Mouse (Mus musculus): ENCODE data around the gene Rft1. TPM values are rescaled to one million over a fixed set of nuclear protein-coding genes. Genes with fewer than 3 reads are reported as not detected.

Rft1 gene
- polyA plus RNA-seq, 1 experiment from 2014 or later, result 15.5 TPM

DNA sequence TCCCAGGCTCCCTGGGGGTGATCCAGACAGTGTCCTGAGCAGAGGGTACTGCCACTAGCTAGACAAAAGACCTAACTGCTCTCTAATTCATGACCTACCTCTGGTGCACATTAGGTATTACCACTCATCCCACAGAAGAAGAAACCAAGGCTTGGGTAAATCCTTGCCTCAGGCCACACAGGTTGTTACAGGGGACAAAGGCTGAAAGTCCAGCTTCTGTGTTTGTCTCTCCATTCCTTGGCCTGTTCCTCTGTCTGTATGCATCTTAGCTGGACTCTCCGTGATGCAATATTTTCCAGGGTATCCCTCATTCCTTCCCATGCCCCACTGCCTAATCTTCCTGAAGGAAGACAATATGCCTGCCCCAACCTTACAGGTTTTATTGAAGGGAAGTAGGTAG, 19.7 kb upstream of the Rft1 start:
- no peaks in the 10 kb centered on the region for H3K9me3 ChIP-seq
- H3K36me3 ChIP-seq (replicated peaks), result no peaks in the 10 kb centered on the region
- H3K4me1 ChIP-seq, result peaks cover 35% of the 10 kb centered on the region
- no peak overlapping the region for H3K27ac ChIP-seq (replicated peaks)
- peaks cover 10% of the 10 kb centered on the region; the same call in 1 of the 2 replicates for H3K27me3 ChIP-seq (replicated peaks; ENCODE audit: low read depth, poor library complexity, severe bottlenecking)
- H3K4me3 ChIP-seq, result no peak overlapping the region
- DNase-seq (ENCODE audit: low spot score), result no peak
- WGBS, result 76% methylated on average over 1 of the region's 1 CpGs

DNA sequence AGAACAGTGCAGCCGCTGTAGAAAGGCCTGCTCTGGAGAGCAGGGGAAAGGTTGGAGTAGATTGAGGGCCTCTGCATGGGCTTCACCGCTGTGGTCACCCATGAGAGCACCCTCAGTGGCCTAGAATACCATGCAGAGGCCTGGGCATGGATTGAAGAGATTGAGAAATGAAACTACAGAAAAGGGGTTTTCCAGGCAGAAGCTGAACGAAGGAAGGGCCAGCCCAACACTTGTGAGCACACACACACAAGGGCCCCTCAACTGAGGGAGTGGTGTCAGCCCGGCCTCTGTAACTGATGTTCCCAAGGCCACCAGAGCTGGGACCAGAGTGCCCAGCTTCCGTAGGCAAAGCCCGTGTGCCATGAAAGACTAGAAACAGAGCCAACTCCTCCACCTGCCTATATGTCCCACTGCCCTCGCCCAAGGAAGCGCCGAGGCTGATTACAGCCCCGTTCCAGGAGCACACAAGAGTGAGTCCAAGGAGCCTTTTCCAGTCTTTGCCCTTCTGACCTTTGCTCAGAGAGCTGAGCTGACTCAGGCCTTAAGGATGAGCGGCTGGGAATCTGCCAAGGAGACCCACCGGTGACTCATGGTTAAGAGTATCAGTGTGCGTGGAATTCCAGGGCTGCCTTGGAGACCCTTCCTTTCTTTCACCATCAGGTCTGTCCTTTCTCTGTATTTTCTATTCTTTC, 18.8 kb upstream of the Rft1 start:
- Histone ChIP-seq H3K27me3 (replicated peaks; ENCODE audit: low read depth, poor library complexity, severe bottlenecking) (0 out of 2 replicates have a peak, but pooled peaks cover under 1% of the 10 kb centered on the region), H3K36me3 (replicated peaks) (no peaks in the 10 kb centered on the region), H3K4me3 (no peak overlapping the region), H3K4me1 (peaks cover 29% of the 10 kb centered on the region), H3K9me3 (no peaks in the 10 kb centered on the region), H3K27ac (replicated peaks) (no peak overlapping the region; the same call in 1 of the 2 replicates)
- no peak for DNase-seq (ENCODE audit: low spot score)
- 79% methylated on average over 13 of the region's 13 CpGs for WGBS

- Histone ChIP-seq H3K27me3 (replicated peaks; ENCODE audit: low read depth, poor library complexity, severe bottlenecking) (no peaks in the 10 kb centered on the region), H3K4me3 (no peak overlapping the region), H3K9me3 (no peaks in the 10 kb centered on the region), H3K4me1 (peaks cover 24% of the 10 kb centered on the region), H3K36me3 (replicated peaks) (no peaks in the 10 kb centered on the region), H3K27ac (replicated peaks) (no peak overlapping the region)
- 71% methylated on average over 9 of the region's 9 CpGs for WGBS
- DNase-seq (ENCODE audit: low spot score), result no peak
Measured at GRCm38 (mm10) chr14:30636499-30636898, 17.7 kb upstream of the Rft1 start.

DNA sequence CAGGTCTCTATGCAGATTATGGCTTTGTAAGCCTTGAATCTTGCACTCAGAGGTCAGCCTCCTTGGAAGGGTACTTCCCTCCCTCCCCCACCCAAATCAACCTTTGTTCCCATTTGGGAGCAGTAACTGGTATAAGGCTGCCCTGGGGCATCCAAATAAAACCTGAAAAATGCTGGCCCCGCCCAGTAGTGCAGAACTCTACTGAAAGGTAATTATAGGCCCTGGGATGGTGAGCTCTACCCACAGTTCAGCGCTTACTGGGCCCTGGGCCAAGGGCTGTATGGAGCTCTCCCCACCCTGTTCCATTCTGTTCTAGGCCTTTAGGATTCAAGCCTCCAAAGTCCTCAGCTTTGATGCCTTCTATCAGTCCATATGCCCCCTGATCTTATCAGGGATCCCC, 17.1 kb upstream of the Rft1 start:
- Histone ChIP-seq H3K27me3 (replicated peaks; ENCODE audit: low read depth, poor library complexity, severe bottlenecking) (no peaks in the 10 kb centered on the region), H3K27ac (replicated peaks) (0 out of 2 replicates have a peak overlapping the region, but pooled peaks have one; percentile 21), H3K9me3 (no peaks in the 10 kb centered on the region), H3K36me3 (replicated peaks) (no peaks in the 10 kb centered on the region), H3K4me1 (peaks cover 20% of the 10 kb centered on the region), H3K4me3 (no peak overlapping the region)
- WGBS, result 65% methylated on average over 2 of the region's 2 CpGs
- DNase-seq (ENCODE audit: low spot score), result peak; percentile 8

- H3K4me1 ChIP-seq, result peaks cover 13% of the 10 kb centered on the region
- WGBS, result 88% methylated on average over 4 of the region's 4 CpGs
Measured at GRCm38 (mm10) chr14:30638009-30638408, 16.2 kb upstream of the Rft1 start.

GRCm38 (mm10) chr14:30638686-30639085, 15.5 kb upstream of the Rft1 start:
- H3K27ac ChIP-seq (replicated peaks), result no peak overlapping the region
- H3K9me3 ChIP-seq, result no peaks in the 10 kb centered on the region
- DNase-seq (ENCODE audit: low spot score), result no peak
- H3K27me3 ChIP-seq (replicated peaks; ENCODE audit: low read depth, poor library complexity, severe bottlenecking), result no peaks in the 10 kb centered on the region
- peaks cover 13% of the 10 kb centered on the region for H3K4me1 ChIP-seq
- 89% methylated on average over 4 of the region's 4 CpGs for WGBS
- no peaks in the 10 kb centered on the region for H3K36me3 ChIP-seq (replicated peaks)
- no peak overlapping the region for H3K4me3 ChIP-seq

More at GRCm38 (mm10) chr14:30638009-30638408, 16.2 kb upstream of the Rft1 start:
- Histone ChIP-seq H3K27ac (replicated peaks) (no peak overlapping the region), H3K4me3 (no peak overlapping the region), H3K36me3 (replicated peaks) (no peaks in the 10 kb centered on the region), H3K9me3 (no peaks in the 10 kb centered on the region), H3K27me3 (replicated peaks; ENCODE audit: low read depth, poor library complexity, severe bottlenecking) (no peaks in the 10 kb centered on the region)
- no peak for DNase-seq (ENCODE audit: low spot score)

- no peaks in the 10 kb centered on the region for H3K36me3 ChIP-seq (replicated peaks)
- no peak for DNase-seq (ENCODE audit: low spot score)
- H3K27me3 ChIP-seq (replicated peaks; ENCODE audit: low read depth, poor library complexity, severe bottlenecking), result no peaks in the 10 kb centered on the region
- no peaks in the 10 kb centered on the region for H3K9me3 ChIP-seq
- 81% methylated on average over 2 of the region's 2 CpGs for WGBS
- H3K4me3 ChIP-seq, result no peak overlapping the region
- no peak overlapping the region for H3K27ac ChIP-seq (replicated peaks)
- H3K4me1 ChIP-seq, result peaks cover 11% of the 10 kb centered on the region
Measured at GRCm38 (mm10) chr14:30641748-30642147, 12.4 kb upstream of the Rft1 start.

DNA sequence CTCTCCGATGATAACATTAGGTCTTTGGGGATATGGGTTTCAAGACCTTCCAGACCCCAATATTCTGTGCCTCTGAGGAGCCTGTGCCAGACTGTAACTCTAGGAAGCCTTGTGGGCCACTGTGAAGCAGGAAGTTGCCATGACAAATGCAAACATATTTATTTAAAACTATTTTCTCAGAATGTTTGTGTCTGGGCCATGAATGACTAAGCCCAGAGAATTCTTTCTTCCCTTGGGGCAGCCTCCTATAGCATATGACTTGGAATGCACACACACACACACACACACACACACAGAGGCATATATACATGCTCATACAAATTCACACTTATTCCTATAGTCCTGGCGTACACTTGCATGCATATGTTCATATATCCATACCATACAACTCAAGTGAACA, 10.1 kb upstream of the Rft1 start:
- 93% methylated on average over 2 of the region's 2 CpGs for WGBS

DNA sequence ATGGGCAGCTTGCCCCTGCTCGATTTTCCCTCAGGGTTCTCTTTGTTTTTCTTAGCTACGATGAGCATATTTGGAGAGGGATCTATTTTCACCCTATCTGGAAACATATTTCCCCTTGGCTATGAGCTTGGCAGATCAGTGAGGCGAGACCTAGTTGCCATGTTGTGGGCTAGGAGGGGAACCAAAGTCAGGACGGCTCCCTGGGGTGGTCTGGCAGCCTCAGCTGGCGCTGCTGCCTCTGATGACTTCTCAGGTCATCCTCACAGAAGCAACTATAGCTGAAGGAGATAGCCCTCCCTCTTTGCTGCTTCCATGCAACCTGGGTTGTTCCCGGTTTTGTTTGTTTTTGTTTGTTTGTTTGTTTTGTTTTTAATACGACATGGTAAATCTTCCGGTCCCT, 9.1 kb upstream of the Rft1 start:
- H3K4me1 ChIP-seq, result 0 out of 2 replicates have a peak, but pooled peaks cover 3% of the 10 kb centered on the region
- no peaks in the 10 kb centered on the region for H3K36me3 ChIP-seq (replicated peaks)
- H3K4me3 ChIP-seq, result no peak overlapping the region
- H3K9me3 ChIP-seq, result no peaks in the 10 kb centered on the region
- 66% methylated on average over 8 of the region's 8 CpGs for WGBS
- no peak overlapping the region for H3K27ac ChIP-seq (replicated peaks)
- no peaks in the 10 kb centered on the region for H3K27me3 ChIP-seq (replicated peaks; ENCODE audit: low read depth, poor library complexity, severe bottlenecking)
- no peak for DNase-seq (ENCODE audit: low spot score)

More for the DNA sequence above, 10.1 kb upstream of the Rft1 start:
- Histone ChIP-seq H3K27me3 (replicated peaks; ENCODE audit: low read depth, poor library complexity, severe bottlenecking) (no peaks in the 10 kb centered on the region), H3K4me1 (0 out of 2 replicates have a peak, but pooled peaks cover 3% of the 10 kb centered on the region), H3K27ac (replicated peaks) (no peak overlapping the region), H3K9me3 (no peaks in the 10 kb centered on the region), H3K4me3 (no peak overlapping the region), H3K36me3 (replicated peaks) (no peaks in the 10 kb centered on the region)
- no peak for DNase-seq (ENCODE audit: low spot score)

GRCm38 (mm10) chr14:30646486-30646885, 7.7 kb upstream of the Rft1 start:
- WGBS, result 91% methylated on average over 1 of the region's 1 CpGs
- Histone ChIP-seq H3K9me3 (no peaks in the 10 kb centered on the region), H3K27me3 (replicated peaks; ENCODE audit: low read depth, poor library complexity, severe bottlenecking) (no peaks in the 10 kb centered on the region), H3K27ac (replicated peaks) (no peak overlapping the region), H3K36me3 (replicated peaks) (no peaks in the 10 kb centered on the region), H3K4me3 (no peak overlapping the region), H3K4me1 (0 out of 2 replicates have a peak, but pooled peaks cover 3% of the 10 kb centered on the region)
- DNase-seq (ENCODE audit: low spot score), result no peak

DNA sequence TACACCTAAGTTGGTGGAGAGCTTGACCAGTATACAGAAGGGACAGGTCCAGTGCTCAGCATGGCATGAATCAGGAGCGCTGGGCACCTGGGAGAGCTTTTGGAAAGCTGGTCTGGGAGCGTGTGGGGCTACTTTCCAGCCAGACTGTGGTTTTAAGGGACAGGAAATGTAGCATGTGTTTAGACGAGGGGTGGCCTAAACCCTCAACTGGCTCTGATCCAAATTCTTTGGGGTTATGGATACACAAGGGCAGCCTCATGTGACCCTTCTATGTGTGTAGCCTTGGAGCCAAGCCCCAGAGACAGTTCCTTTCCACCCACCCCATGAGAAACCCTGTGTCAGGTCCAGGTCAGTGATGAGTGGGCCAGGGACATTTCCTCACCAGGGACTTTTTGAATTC, 5.7 kb upstream of the Rft1 start:
- Histone ChIP-seq H3K27me3 (replicated peaks; ENCODE audit: low read depth, poor library complexity, severe bottlenecking) (no peaks in the 10 kb centered on the region), H3K4me1 (0 out of 2 replicates have a peak, but pooled peaks cover 3% of the 10 kb centered on the region), H3K4me3 (no peak overlapping the region), H3K9me3 (no peaks in the 10 kb centered on the region), H3K27ac (replicated peaks) (no peak overlapping the region), H3K36me3 (replicated peaks) (no peaks in the 10 kb centered on the region)
- 65% methylated on average over 3 of the region's 3 CpGs for WGBS
- DNase-seq (ENCODE audit: low spot score), result no peak

DNA sequence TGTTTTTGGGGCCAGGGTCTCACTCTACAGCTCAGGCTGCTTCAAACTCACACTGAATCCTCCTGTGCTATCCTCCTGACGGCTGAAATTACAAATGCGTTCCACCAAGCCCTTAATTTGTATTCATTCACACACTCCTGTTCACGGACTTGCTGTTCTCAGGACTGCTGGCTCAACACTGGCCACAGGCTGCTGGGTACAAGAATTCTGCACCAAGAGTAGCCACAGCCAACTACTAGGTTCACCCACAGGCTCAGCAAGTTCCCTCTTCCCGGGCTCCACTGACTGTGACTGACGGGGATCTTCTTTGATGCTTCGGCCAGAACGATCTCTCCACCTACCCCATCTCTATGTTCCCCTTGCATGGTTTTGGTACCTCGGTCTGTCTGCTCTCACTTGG, 4.4 kb upstream of the Rft1 start:
- Histone ChIP-seq H3K4me1 (peaks cover 5% of the 10 kb centered on the region), H3K36me3 (replicated peaks) (no peaks in the 10 kb centered on the region), H3K27me3 (replicated peaks; ENCODE audit: low read depth, poor library complexity, severe bottlenecking) (no peaks in the 10 kb centered on the region), H3K4me3 (no peak overlapping the region), H3K9me3 (no peaks in the 10 kb centered on the region), H3K27ac (replicated peaks) (no peak overlapping the region)
- no peak for DNase-seq (ENCODE audit: low spot score)
- 81% methylated on average over 8 of the region's 8 CpGs for WGBS

DNA sequence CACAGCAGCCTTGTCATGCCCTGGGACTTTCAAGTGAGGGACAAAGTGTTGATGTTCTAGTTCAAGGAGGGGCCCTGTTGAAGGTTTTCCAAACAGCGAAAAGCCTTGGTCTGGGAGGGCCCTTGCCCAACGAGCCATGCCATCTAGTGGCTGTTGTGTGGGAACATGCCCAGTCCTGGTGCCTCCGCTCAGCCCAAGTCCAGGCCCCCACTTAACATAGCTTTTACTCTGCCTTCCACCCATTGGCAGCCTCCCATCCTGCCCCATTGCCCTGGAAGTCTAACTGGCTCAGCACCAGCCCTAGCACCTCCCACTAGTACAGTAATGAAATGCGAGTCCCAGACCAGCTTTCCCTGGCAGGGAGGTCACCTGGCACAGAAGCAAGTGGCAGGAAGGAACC, 3.2 kb upstream of the Rft1 start:
- WGBS, result 28% methylated on average over 4 of the region's 4 CpGs
- Histone ChIP-seq H3K9me3 (no peaks in the 10 kb centered on the region), H3K27me3 (replicated peaks; ENCODE audit: low read depth, poor library complexity, severe bottlenecking) (no peaks in the 10 kb centered on the region), H3K4me1 (peaks cover 7% of the 10 kb centered on the region), H3K36me3 (replicated peaks) (no peaks in the 10 kb centered on the region), H3K27ac (replicated peaks) (no peak overlapping the region; the same call in 1 of the 2 replicates), H3K4me3 (no peak overlapping the region)
- DNase-seq (ENCODE audit: low spot score), result peak; percentile 21
